In genomic region chr10:70495106-70496104, GRCm38 (mm10) we compare ENCODE assay signal across 16 mouse cellular contexts. TPM values are rescaled to one million over a fixed set of nuclear protein-coding genes. Genes with fewer than 3 reads are reported as not detected.
A peak's percentile ranks its signal among the peaks of the same experiment; 100 is the strongest.
DNase-seq lines count a peak whose midpoint lies in the region; ATAC-seq and TF ChIP-seq lines count a peak whose summit lies in the region.
"Had no signal": no experiment of that assay in that cellular context is flagged by ENCODE, and none has a peak within 500 bp of the region (broad histone marks: within the 10 kb centered on the region; RNA-seq: fewer than 3 reads in every experiment).

No protein-coding gene starts in this region.

- peak overlapping the region; percentile 13; the same call in 1 of the 2 replicates for H3K27ac ChIP-seq in hindbrain, embryonic 13.5 days
- no peak overlapping the region for H3K27ac ChIP-seq in hindbrain, postnatal 0 days
- 0 out of 2 replicates have a peak overlapping the region, but pooled peaks have one; percentile 18 for H3K27ac ChIP-seq in testis, adult 2 months (ENCODE audit: control insufficient read depth, insufficient read depth, low read depth, low read length)
- no peak overlapping the region for H3K27ac ChIP-seq in intestine, embryonic 15.5 days
- H3K27ac ChIP-seq: forebrain, embryonic 10.5 days; liver, embryonic 12.5 days; midbrain, embryonic 15.5 days had no signal

- H3K9ac ChIP-seq in hindbrain, embryonic 13.5 days, result no peak overlapping the region
- H3K9ac ChIP-seq in hindbrain, postnatal 0 days (replicated peaks; ENCODE audit: low read length), result no peak overlapping the region
- H3K9ac ChIP-seq in intestine, embryonic 15.5 days, result no peak overlapping the region
- H3K9ac ChIP-seq: liver, embryonic 12.5 days; midbrain, embryonic 15.5 days had no signal

- TF ChIP-seq POLR2A in testis, adult 2 months (IDR thresholded peaks at IDR 0.05; ENCODE audit: control insufficient read depth, low read depth, low read length), result no peak

- no peaks in the 10 kb centered on the region for H3K27me3 ChIP-seq in hindbrain, embryonic 13.5 days
- no peaks in the 10 kb centered on the region for H3K27me3 ChIP-seq in hindbrain, postnatal 0 days (ENCODE audit: insufficient read depth, low read length)
- no peaks in the 10 kb centered on the region for H3K27me3 ChIP-seq in testis, adult 2 months (ENCODE audit: control insufficient read depth, insufficient read depth, low read length)
- no peaks in the 10 kb centered on the region for H3K27me3 ChIP-seq in intestine, embryonic 15.5 days (replicated peaks)
- H3K27me3 ChIP-seq: liver, embryonic 12.5 days; midbrain, embryonic 15.5 days had no signal

- ATAC-seq in hindbrain, embryonic 13.5 days (ENCODE audit: low FRiP score), result no peak
- ATAC-seq in hindbrain, postnatal 0 days, result no peak
- ATAC-seq in intestine, embryonic 15.5 days, result no peak
- ATAC-seq: intestine, postnatal 0 days; liver, embryonic 12.5 days; midbrain, embryonic 15.5 days had no signal

- no peak overlapping the region for H3K4me3 ChIP-seq in hindbrain, embryonic 13.5 days
- H3K4me3 ChIP-seq in hindbrain, postnatal 0 days (ENCODE audit: low read length), result no peak overlapping the region
- no peak overlapping the region for H3K4me3 ChIP-seq in testis, adult 2 months (ENCODE audit: control insufficient read depth, low read depth, low read length)
- H3K4me3 ChIP-seq in intestine, embryonic 15.5 days (replicated peaks), result no peak overlapping the region
- H3K4me3 ChIP-seq: forebrain, embryonic 10.5 days; liver, embryonic 12.5 days; midbrain, embryonic 15.5 days had no signal

- H3K4me2 ChIP-seq in hindbrain, embryonic 13.5 days, result no peak overlapping the region
- no peak overlapping the region for H3K4me2 ChIP-seq in hindbrain, postnatal 0 days (ENCODE audit: low read depth, low read length)
- H3K4me2 ChIP-seq in intestine, embryonic 15.5 days (replicated peaks), result no peak overlapping the region
- H3K4me2 ChIP-seq: liver, embryonic 12.5 days; midbrain, embryonic 15.5 days had no signal

- H3K4me1 ChIP-seq in hindbrain, embryonic 13.5 days (replicated peaks), result peaks cover 33% of the 10 kb centered on the region
- no peaks in the 10 kb centered on the region for H3K4me1 ChIP-seq in hindbrain, postnatal 0 days (ENCODE audit: insufficient read depth, low read length)
- no peaks in the 10 kb centered on the region for H3K4me1 ChIP-seq in testis, adult 2 months (ENCODE audit: control insufficient read depth, insufficient read depth, low read length)
- H3K4me1 ChIP-seq in intestine, embryonic 15.5 days (replicated peaks), result no peaks in the 10 kb centered on the region
- H3K4me1 ChIP-seq: liver, embryonic 12.5 days had no signal

- DNase-seq in adrenal gland, postnatal 36 days, result peak; percentile 33 to 63
- DNase-seq in adrenal gland, postnatal 4 days (ENCODE audit: low spot score in 2 of 2), result no peak
- no peak for DNase-seq in hindbrain, postnatal 0 days (ENCODE audit: low spot score)
- DNase-seq in testis, postnatal 10 days (ENCODE audit: low spot score), result no peak
- DNase-seq in spleen, postnatal 14 days (ENCODE audit: low spot score in 2 of 2), result no peak
- DNase-seq: gastrocnemius, postnatal 36 days; spleen, adult 18-20 months; thymus, postnatal 4 days had no signal

- no peaks in the 10 kb centered on the region for H3K36me3 ChIP-seq in hindbrain, embryonic 13.5 days
- H3K36me3 ChIP-seq in hindbrain, postnatal 0 days (ENCODE audit: insufficient read depth, low read length), result no peaks in the 10 kb centered on the region
- no peaks in the 10 kb centered on the region for H3K36me3 ChIP-seq in testis, adult 2 months (ENCODE audit: control insufficient read depth, insufficient read depth, low read length)
- H3K36me3 ChIP-seq in intestine, embryonic 15.5 days, result no peaks in the 10 kb centered on the region
- H3K36me3 ChIP-seq: forebrain, embryonic 10.5 days; liver, embryonic 12.5 days; midbrain, embryonic 15.5 days had no signal

- no peak for TF ChIP-seq CTCF in hindbrain, postnatal 0 days (IDR thresholded peaks at IDR 0.05; ENCODE audit: low read depth)
- no peak for TF ChIP-seq CTCF in testis, adult 2 months (IDR thresholded peaks at IDR 0.05; ENCODE audit: control insufficient read depth, insufficient read depth, insufficient replicate concordance, low read depth, low read length)

- 88% methylated on average over 4 of the region's 4 CpGs for WGBS in hindbrain, embryonic 13.5 days
- 78% methylated on average over 4 of the region's 4 CpGs for WGBS in hindbrain, postnatal 0 days
- WGBS in intestine, embryonic 15.5 days, result 67% methylated on average over 4 of the region's 4 CpGs

- no peaks in the 10 kb centered on the region for H3K9me3 ChIP-seq in hindbrain, embryonic 13.5 days
- H3K9me3 ChIP-seq in hindbrain, postnatal 0 days (ENCODE audit: low read length), result no peaks in the 10 kb centered on the region
- H3K9me3 ChIP-seq in intestine, embryonic 15.5 days, result no peaks in the 10 kb centered on the region
- H3K9me3 ChIP-seq: forebrain, embryonic 10.5 days; midbrain, embryonic 15.5 days had no signal

RNA-seq across cellular contexts. Expression of gene Fam13c, which starts 55.1 kb away (rescaled TPM):
- total RNA-seq in adrenal gland, postnatal 36 days (2021), result 10 to 100 TPM; 15.2 to 26.3 TPM
- total RNA-seq in adrenal gland, postnatal 4 days (2021), result 10 to 100 TPM; 19.1 to 19.6 TPM
- polyA plus RNA-seq in hindbrain, embryonic 13.5 days (2015; fragmentation: Nextera tagmentation; extraction: Ambion mirVana), result 25.5 and 26.3 TPM in 2 replicates
- 6.8 and 7.7 TPM in 2 replicates for total RNA-seq in hindbrain, postnatal 0 days (2014; rRNA removed)
- polyA plus RNA-seq in hindbrain, postnatal 0 days (2015; fragmentation: Nextera tagmentation; extraction: Ambion mirVana), result 18.3 and 18.8 TPM in 2 replicates
- 1.9 and 2.2 TPM in 2 replicates for polyA plus RNA-seq in testis, adult 2 months (2012; rRNA removed)
- polyA plus RNA-seq in intestine, embryonic 15.5 days (2015; fragmentation: Nextera tagmentation; extraction: Ambion mirVana), result 7.3 and 8.0 TPM in 2 replicates
- total RNA-seq: common myeloid progenitor, adult 5-6 weeks had no signal

Comparison
In these comparisons a context has a peak if more than half of its experiments do, and no peak if none do; other contexts are left out.
1. DNase-seq: peak in adrenal gland, postnatal 36 days (2 of 2); none in adrenal gland, postnatal 4 days (0 of 2), hindbrain, postnatal 0 days (single experiment), testis, postnatal 10 days (single experiment) and spleen, postnatal 14 days (0 of 2).
2. H3K27ac ChIP-seq: peak in hindbrain, embryonic 13.5 days (single experiment) and testis, adult 2 months (single experiment); none in hindbrain, postnatal 0 days (single experiment) and intestine, embryonic 15.5 days (single experiment).